Mouse (Mus musculus) heart, embryonic 15.5 days (tissue): ENCODE results near the gene Kcnh4. TPM values are rescaled to one million over a fixed set of nuclear protein-coding genes. Genes with fewer than 3 reads are reported as not detected.

ENCODE experiments used
- ATAC-seq: fragments of 200-750 bp; cut with Nextera tagmentation; replicated peaks from 2 replicates; pipeline ENCODE4 v1.8.0; 2017; ENCODE audit warnings: low read depth, moderate TSS enrichment; ENCODE audit not compliant: insufficient number of reproducible peaks, insufficient read depth, low FRiP score
- H3K27ac ChIP-seq: fragments of 300-500 bp; sonication (generic); 2 replicates; pipeline ENCODE4 v1.5.1; 2015; ENCODE audit warnings: mild to moderate bottlenecking, inconsistent platforms
- H3K27me3 ChIP-seq: fragments of 300-500 bp; sonication (generic); 2 replicates; pipeline ENCODE4 v1.6.1; 2015; ENCODE audit warnings: inconsistent platforms
- H3K36me3 ChIP-seq: fragments of 300-500 bp; sonication (generic); 2 replicates; pipeline ENCODE4 v1.6.1; 2015; ENCODE audit warnings: mild to moderate bottlenecking, inconsistent platforms
- H3K4me1 ChIP-seq: fragments of 300-500 bp; sonication (generic); replicated peaks from 2 replicates; pipeline ENCODE4 v1.6.1; 2015; ENCODE audit warnings: inconsistent platforms
- H3K4me2 ChIP-seq: fragments of 300-500 bp; sonication (generic); 2 replicates; pipeline ENCODE4 v1.6.1; 2015; ENCODE audit warnings: inconsistent platforms, mild to moderate bottlenecking, moderate library complexity
- H3K4me3 ChIP-seq: fragments of 300-500 bp; sonication (generic); 2 replicates; pipeline ENCODE4 v1.5.1; 2015; ENCODE audit warnings: mild to moderate bottlenecking, inconsistent platforms
- H3K9ac ChIP-seq: fragments of 300-500 bp; sonication (generic); 2 replicates; pipeline ENCODE4 v1.6.1; 2015; ENCODE audit warnings: mild to moderate bottlenecking, inconsistent platforms
- H3K9me3 ChIP-seq: fragments of 300-500 bp; sonication (generic); replicated peaks from 2 replicates; pipeline ENCODE4 v1.6.1; 2016; ENCODE audit warnings: inconsistent platforms
- WGBS: fragments of 180-500 bp; shearing (Covaris S2); methylation state at CpG from one replicate; pipeline ENCODE4 v1.1.7; 2015; ENCODE audit warnings: mixed read lengths; 5-methylcytosine and 5-hydroxymethylcytosine counted together
- polyA plus RNA-seq: library from polyadenylated mRNA; unstranded; fragments of >200 nt; fragmentation: Nextera tagmentation; extraction: Ambion mirVana; gene quantifications from 2 replicates; pipeline ENCODE4 v1.2.1, GENCODE M21; 2015

The Kcnh4 gene
- polyA plus RNA-seq, 1 experiment from 2014 or later = not detected

DNA sequence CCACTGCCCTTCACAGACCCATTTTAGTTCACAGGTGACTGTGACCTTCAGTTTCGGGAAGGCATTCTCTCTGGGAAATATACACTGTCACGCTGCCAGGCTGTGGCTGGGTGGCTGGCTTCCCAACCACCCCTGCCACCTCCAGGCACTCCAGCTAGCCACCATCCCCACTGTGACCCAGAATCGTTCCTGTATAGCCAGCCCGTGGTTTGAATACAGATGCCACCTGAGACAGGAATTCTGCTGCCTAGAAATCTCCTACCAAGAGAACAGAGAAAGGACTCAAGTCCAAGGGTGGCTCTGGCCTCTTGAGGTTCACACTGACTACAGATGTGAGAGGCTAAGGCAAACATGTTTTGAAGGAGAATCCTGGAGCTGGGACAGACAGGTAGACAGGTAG, 40.9 kb downstream of the Kcnh4 start:
- H3K36me3 ChIP-seq = peaks cover 46% of the 10 kb centered on the region
- no peaks in the 10 kb centered on the region for H3K9me3 ChIP-seq
- H3K4me2 ChIP-seq = no peak overlapping the region
- no peak overlapping the region for H3K27ac ChIP-seq
- no peak overlapping the region for H3K9ac ChIP-seq
- H3K27me3 ChIP-seq = no peaks in the 10 kb centered on the region
- ATAC-seq = no peak
- no peak overlapping the region for H3K4me3 ChIP-seq
- peaks cover 56% of the 10 kb centered on the region for H3K4me1 ChIP-seq
- 87% methylated on average over 4 of the region's 4 CpGs for WGBS

DNA sequence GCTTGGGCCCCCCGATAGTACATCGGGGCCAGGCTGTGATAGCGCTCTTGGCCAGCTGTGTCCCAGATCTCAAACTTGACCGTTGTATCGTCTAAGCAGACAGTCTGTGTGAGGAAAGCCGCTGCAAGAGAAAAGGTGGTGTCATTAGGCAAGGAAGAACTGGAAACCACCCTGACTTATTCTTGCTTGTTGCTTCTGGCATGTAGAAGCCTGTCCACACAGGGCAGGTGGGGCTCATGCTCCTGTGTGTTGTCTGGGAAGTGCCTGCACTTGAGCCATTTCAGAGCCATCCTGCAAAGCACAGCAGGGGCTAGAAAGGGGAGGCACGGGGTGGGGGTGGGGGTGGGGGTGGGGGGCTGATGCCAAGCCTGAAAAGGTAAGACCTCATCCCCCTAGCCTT, 41.3 kb downstream of the Kcnh4 start:
- ATAC-seq = no peak
- Histone ChIP-seq H3K4me1 (peaks cover 60% of the 10 kb centered on the region), H3K9me3 (no peaks in the 10 kb centered on the region), H3K9ac (no peak overlapping the region), H3K27ac (no peak overlapping the region), H3K4me2 (no peak overlapping the region), H3K4me3 (no peak overlapping the region), H3K36me3 (peaks cover 46% of the 10 kb centered on the region), H3K27me3 (no peaks in the 10 kb centered on the region)
- 94% methylated on average over 7 of the region's 7 CpGs for WGBS

DNA sequence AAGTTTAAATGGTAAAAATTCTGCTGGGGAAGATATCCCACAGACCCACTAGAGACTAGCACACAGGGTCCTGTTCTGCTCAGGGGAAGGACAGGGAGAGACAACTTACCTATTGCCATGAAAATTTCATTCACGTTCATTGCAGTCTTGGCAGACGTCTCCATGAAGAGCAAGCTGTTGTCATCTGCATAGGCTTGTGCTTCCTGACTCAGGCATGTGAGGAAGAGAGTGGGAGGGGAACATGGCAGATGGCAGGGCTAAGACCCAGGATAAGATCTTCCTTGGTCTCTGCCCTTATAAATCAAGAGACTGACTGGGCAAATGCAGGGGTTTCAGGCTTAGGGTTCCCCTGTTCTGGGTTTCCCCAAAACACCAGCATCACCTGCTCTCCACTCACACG, 43.1 kb downstream of the Kcnh4 start:
- WGBS = 78% methylated on average over 3 of the region's 3 CpGs
- no peak overlapping the region for H3K4me2 ChIP-seq

DNA sequence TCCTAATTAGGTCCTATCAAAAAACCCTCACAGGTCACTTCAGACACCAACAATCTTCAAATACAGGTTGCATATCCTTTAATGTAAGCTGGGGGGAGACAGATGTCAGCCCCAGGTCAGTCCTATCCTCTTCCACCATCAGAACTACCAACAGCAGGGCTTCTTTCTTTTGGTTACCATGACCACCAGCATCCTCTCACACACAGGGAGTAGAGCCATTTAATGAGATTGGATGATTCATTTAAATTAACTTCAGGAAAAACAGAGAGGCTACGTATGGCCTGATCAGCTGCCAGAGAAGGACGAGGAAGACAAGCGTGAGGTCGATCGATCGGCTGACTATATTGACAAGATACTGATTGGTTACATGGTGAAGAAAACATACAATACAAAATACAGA, 44.8 kb downstream of the Kcnh4 start:
- Histone ChIP-seq H3K27me3 (no peaks in the 10 kb centered on the region), H3K4me1 (peaks cover 46% of the 10 kb centered on the region), H3K27ac (no peak overlapping the region), H3K4me3 (no peak overlapping the region), H3K36me3 (peaks cover 55% of the 10 kb centered on the region), H3K4me2 (no peak overlapping the region), H3K9ac (no peak overlapping the region), H3K9me3 (no peaks in the 10 kb centered on the region)
- WGBS = 92% methylated on average over 6 of the region's 6 CpGs
- no peak for ATAC-seq

More for the DNA sequence above, 43.1 kb downstream of the Kcnh4 start:
- Histone ChIP-seq H3K4me1 (peaks cover 55% of the 10 kb centered on the region), H3K9me3 (no peaks in the 10 kb centered on the region), H3K36me3 (peaks cover 46% of the 10 kb centered on the region), H3K9ac (no peak overlapping the region), H3K27ac (no peak overlapping the region), H3K27me3 (no peaks in the 10 kb centered on the region), H3K4me3 (no peak overlapping the region)
- ATAC-seq = no peak

DNA sequence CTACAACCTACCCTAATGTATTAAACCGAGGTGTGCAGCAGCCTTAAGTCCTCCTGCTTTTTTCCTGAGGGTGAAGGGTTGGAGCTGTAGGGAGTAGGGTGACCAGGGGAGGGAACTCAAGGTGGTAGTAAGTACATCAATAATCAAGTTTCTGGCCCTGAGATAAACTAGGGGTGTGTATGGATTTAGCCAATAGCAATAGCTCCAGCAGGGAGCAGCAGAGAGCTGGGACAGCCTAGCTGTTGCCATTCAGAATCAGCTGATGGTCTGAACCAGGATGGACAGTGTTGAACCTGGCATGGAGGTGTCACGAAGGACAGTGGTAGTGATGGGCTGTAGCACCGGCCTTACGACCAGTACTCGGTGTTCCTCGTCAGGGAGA, 45.2 kb downstream of the Kcnh4 start:
- Histone ChIP-seq H3K4me3 (peak overlapping the region; percentile 36; the same call in 1 of the 2 replicates), H3K4me1 (peaks cover 42% of the 10 kb centered on the region), H3K27ac (peak overlapping the region; percentile 79), H3K36me3 (peaks cover 57% of the 10 kb centered on the region), H3K9ac (no peak overlapping the region), H3K9me3 (no peaks in the 10 kb centered on the region), H3K4me2 (peak overlapping the region; percentile 65), H3K27me3 (no peaks in the 10 kb centered on the region)
- WGBS = 48% methylated on average over 6 of the region's 6 CpGs
- ATAC-seq = no peak

DNA sequence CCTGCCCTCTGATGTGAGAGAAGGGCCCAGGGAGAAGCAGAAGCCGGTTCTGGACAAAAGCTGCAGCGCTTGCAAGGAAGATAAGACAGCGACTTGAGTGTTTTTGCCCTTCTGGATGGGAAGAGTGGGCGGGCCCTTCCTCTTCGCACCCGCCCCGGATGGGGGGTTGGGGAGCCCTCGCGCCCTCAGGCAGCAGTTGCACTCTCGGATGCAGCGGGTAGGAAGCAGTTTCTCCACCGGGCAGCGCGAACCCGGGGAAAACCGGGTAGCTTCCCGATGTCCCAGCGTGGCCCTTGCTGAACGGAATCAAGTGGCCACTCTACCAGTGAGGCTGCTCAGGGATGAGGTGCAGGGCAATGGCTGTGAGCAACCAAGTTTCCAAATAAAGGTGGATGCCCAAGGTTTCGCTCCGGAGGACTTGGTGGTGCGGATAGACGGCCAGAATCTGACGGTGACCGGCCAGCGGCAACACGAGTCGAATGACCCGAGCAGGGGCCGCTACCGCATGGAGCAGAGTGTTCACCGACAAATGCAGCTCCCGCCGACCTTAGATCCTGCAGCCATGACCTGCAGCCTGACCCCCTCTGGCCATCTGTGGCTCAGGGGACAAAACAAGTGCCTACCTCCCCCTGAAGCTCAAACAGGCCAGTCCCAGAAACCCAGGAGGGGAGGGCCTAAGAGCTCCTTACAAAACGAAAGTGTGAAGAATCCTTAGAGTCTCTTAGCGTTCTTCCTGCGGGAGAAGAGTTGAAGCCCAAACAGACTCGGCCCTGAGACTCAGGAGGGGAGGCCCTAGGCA, 45.8 kb downstream of the Kcnh4 start, which contains the start of gene Hspb9:
Gene Hspb9, plus strand, starts transcription at position 116 of the 799 bp plus-strand sequence.
- peak within 1 kb of the TSS; percentile 36 for H3K4me3 ChIP-seq
- H3K9ac ChIP-seq = peak within 1 kb of the TSS; percentile 47
- WGBS = 7% methylated on average over 38 of the region's 38 CpGs
- peaks cover 60% of the 10 kb centered on the region for H3K36me3 ChIP-seq
- peak within 1 kb of the TSS; percentile 79 for H3K4me2 ChIP-seq
- H3K9me3 ChIP-seq = no peaks in the 10 kb centered on the region
- ATAC-seq = 0 out of 2 replicates have a peak, but pooled peaks have one; percentile 25
- H3K27me3 ChIP-seq = no peaks in the 10 kb centered on the region
- peak within 1 kb of the TSS; percentile 79 for H3K27ac ChIP-seq
- peaks cover 37% of the 10 kb centered on the region for H3K4me1 ChIP-seq

DNA sequence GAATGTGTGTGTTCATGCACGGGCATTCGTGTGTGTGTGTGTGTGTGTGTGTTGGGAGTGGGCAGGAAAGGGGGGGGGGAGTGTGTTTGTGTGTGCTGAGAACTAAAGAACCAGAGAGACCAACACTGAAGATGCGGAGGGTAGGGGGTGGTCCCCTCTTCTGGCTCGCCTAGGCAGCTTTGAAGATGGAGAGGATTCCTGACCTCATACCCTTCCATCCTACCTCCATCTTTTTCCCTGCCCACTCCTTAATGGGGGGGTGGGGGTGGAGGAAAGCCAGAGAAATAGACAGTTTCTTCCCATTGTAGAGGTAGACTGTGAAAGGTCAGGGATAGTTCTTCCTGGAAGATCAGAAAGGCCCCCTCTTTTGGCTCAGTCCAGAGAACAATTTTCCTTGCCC, 46.6 kb downstream of the Kcnh4 start:
- H3K4me3 ChIP-seq = peak overlapping the region; percentile 36
- H3K9ac ChIP-seq = peak overlapping the region; percentile 47; the same call in 1 of the 2 replicates
- H3K9me3 ChIP-seq = no peaks in the 10 kb centered on the region
- H3K4me1 ChIP-seq = peaks cover 34% of the 10 kb centered on the region
- H3K27ac ChIP-seq = peak overlapping the region; percentile 79
- H3K36me3 ChIP-seq = peaks cover 60% of the 10 kb centered on the region
- no peak for ATAC-seq
- no peaks in the 10 kb centered on the region for H3K27me3 ChIP-seq
- WGBS = 70% methylated on average over 4 of the region's 4 CpGs
- peak overlapping the region; percentile 65 for H3K4me2 ChIP-seq

DNA sequence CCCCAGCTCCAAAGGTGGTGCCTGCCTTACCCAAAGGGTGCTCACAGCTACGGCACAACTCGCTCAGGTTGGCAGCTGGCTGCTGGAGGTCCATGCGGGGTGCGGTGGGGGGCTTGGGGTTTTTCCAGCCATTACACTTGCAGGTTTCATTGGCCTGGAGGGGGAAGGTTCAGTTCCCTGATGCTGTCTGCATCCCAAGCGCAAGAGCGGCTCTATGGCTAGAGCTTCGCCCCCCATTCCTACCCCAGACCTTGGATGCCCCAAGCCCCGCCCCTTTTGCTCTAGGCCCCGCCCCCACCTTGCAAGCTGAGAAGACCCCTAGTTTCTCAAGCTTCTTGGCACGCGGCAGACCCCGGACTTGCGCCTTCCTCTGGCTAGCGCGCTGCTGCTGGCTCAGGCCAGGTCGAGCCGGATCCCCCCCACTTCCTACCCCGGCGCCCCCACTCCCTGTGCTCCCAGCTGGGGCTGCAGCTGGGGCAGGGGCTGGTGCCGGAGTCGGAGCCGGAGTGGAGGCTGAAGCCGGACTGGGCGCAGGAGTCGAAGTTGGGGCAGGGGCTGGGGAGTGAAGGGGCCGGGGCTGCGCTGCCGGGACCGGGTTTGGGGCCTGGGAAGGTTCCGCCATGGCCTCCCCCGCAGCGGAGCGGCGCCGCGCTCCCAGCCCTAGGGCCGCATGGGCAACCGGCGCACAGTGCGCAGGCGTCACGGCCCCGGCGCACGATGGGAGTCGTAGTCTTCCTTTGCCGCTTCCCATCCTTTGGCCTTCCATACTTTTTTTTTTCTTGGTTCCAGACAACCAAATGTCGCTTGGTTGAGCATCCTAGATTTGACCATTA, 47.7 kb downstream of the Kcnh4 start, which contains the start of gene Kat2a:
Gene Kat2a, minus strand, starts transcription at position 683 of the 833 bp plus-strand sequence.
- peak; percentile 87 for ATAC-seq
- no peaks in the 10 kb centered on the region for H3K9me3 ChIP-seq
- peak within 1 kb of the TSS; percentile 91 for H3K9ac ChIP-seq
- peak within 1 kb of the TSS; percentile 89 for H3K4me3 ChIP-seq
- H3K4me1 ChIP-seq = peaks cover 34% of the 10 kb centered on the region
- H3K27me3 ChIP-seq = no peaks in the 10 kb centered on the region
- H3K4me2 ChIP-seq = peak within 1 kb of the TSS; percentile 79
- H3K36me3 ChIP-seq = peaks cover 60% of the 10 kb centered on the region
- WGBS = 2% methylated on average over 48 of the region's 48 CpGs
- peak within 1 kb of the TSS; percentile 79 for H3K27ac ChIP-seq

DNA sequence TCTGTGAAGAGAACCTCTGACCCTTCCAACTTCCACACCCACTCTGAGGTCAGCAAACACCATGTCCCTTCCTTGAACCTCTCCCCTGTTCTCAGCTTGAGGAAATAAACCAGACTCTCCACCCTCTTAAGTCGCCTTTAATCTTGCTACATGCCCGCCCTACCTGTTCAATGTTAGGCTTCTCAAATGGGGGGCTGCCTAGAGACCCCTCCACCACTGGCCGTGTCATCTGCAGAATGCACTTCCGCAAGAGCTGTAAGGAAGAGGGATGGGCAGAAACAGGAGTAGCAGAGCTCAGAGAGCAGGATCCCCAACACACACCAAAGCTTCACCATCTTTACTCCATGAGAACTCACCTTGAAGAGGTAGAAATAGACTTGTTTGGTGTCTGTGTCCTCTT, 48.8 kb downstream of the Kcnh4 start:
- H3K9ac ChIP-seq = no peak overlapping the region
- H3K4me2 ChIP-seq = peak overlapping the region; percentile 79; the same call in 1 of the 2 replicates

DNA sequence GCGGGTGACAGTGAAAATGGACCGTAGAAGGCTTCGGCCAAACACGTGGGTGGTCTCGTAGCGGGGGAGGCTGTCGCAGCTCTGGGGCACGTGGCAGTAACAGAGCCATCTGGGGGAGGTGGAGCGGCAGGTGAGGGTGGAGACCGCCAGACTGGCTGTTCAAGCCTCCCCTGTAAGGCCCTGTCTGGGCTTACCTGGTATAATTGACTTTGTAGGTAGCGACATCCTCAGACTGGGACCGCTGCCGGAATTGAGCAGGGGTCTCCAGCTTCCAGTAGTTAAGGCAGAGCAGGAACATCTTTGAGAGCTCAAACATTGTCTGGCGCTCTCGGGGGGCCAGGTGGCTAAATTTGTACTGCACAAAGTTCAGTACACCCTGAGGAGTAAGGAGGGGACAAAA, 49.2 kb downstream of the Kcnh4 start:
- H3K27ac ChIP-seq = no peak overlapping the region
- H3K4me2 ChIP-seq = no peak overlapping the region
- no peaks in the 10 kb centered on the region for H3K9me3 ChIP-seq
- 90% methylated on average over 15 of the region's 15 CpGs for WGBS
- peaks cover 34% of the 10 kb centered on the region for H3K4me1 ChIP-seq
- no peak overlapping the region for H3K4me3 ChIP-seq
- no peak for ATAC-seq
- H3K27me3 ChIP-seq = no peaks in the 10 kb centered on the region
- no peak overlapping the region for H3K9ac ChIP-seq
- peaks cover 59% of the 10 kb centered on the region for H3K36me3 ChIP-seq

More for the DNA sequence above, 48.8 kb downstream of the Kcnh4 start:
- Histone ChIP-seq H3K4me1 (peaks cover 34% of the 10 kb centered on the region), H3K36me3 (peaks cover 60% of the 10 kb centered on the region), H3K9me3 (no peaks in the 10 kb centered on the region), H3K27me3 (no peaks in the 10 kb centered on the region), H3K27ac (no peak overlapping the region), H3K4me3 (peak overlapping the region; percentile 89; the same call in 1 of the 2 replicates)
- WGBS = 84% methylated on average over 4 of the region's 4 CpGs
- ATAC-seq = no peak

DNA sequence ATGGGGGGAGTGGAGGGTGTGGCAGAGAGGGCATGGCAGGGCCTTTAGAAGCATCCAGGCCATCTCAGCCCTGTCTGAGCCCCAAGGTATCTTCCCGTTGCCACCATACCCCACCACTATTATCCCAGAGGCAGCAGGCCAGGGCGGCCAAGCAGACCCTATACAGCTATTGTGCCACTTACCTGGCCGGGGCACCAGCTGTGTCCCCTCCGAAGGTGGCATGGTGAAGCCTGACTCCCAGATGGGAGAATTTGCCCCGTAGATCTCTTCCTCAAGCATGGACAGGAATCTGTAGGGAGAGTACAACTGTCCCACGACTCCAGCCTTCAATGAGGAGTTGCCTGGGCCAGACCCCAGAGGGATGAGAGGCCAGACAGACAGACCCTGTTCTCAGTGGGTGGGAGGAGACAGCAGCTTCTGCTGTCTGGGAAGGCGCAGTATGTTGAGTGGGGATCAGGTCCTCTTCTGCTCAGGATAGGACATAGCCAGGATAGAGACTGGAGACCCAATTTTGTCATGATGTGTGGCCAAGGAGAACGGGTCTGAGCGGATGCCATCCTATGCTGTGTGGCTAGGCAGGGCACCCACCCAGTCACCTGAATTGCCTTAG, 50.4 kb downstream of the Kcnh4 start:
- Histone ChIP-seq H3K4me1 (peaks cover 31% of the 10 kb centered on the region), H3K4me2 (no peak overlapping the region), H3K36me3 (peaks cover 60% of the 10 kb centered on the region), H3K9me3 (no peaks in the 10 kb centered on the region), H3K27ac (no peak overlapping the region), H3K27me3 (no peaks in the 10 kb centered on the region), H3K4me3 (no peak overlapping the region), H3K9ac (no peak overlapping the region)
- WGBS = 90% methylated on average over 9 of the region's 9 CpGs
- ATAC-seq = no peak
